Mouse (Mus musculus) MEL-GATA-1-ER (cell line): Measurements from ENCODE around the gene Spib.

Source experiments
- DNase-seq: peaks from one replicate; pipeline ENCODE4 v3.0.0-alpha.2; 2012; ENCODE audit warnings: low read depth; ENCODE audit errors: extremely low read depth

Gene Spib

GRCm38 (mm10) chr7:44487936-44488335, 43.9 kb downstream of the Spib start:
- no peak for DNase-seq

- no peak for DNase-seq
Observed at GRCm38 (mm10) chr7:44486927-44487575, 44.8 kb downstream of the Spib start.

- no peak for DNase-seq
Observed at GRCm38 (mm10) chr7:44485572-44486195, 46.2 kb downstream of the Spib start.

- no peak for DNase-seq
Observed at GRCm38 (mm10) chr7:44484841-44485571, 46.9 kb downstream of the Spib start.

- no peak for DNase-seq
Observed at GRCm38 (mm10) chr7:44484109-44484508, 47.8 kb downstream of the Spib start.

- DNase-seq, result peak; percentile 80
Observed at GRCm38 (mm10) chr7:44482836-44483435, 48.9 kb downstream of the Spib start.
